Mouse (Mus musculus): ENCODE measurements at regions not wholly inside any gene's neighbourhood (a gene's known extent, or its start where the extent isn't known, plus 50 kb on each side); places are given as distances from the start of the nearest gene placed in this dataset.

DNA sequence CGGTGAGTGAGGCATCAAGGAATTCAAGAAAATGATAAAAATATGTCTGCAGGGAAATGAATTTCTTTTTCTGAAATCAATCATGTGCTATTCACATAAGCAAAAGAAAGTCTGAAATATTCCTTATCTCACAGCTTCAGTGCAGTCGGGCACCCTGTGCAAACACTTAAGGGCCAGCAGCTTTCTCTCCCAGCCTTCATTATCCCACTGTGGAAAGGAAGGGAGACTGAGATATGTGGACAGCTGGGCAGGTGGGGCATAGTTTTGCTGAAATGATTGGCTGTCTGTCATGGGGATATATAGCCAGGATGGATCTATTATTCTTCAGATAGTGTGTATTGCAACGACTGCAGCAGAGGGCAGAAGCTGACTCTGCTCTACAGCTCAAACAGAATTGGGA, 305.9 kb downstream of the Galc start:
- TF ChIP-seq HCFC1 (IDR thresholded peaks at IDR 0.05; ENCODE audit: borderline replicate concordance, insufficient read depth, low read length) = no peak
- TF ChIP-seq MAFK (IDR thresholded peaks at IDR 0.05; ENCODE audit: insufficient read depth, low read depth, low read length) = no peak
- TF ChIP-seq CHD2 (IDR thresholded peaks at IDR 0.05; ENCODE audit: low read depth, low read length) = no peak
- no peak for TF ChIP-seq ZC3H11A (IDR thresholded peaks at IDR 0.05; ENCODE audit: borderline replicate concordance, low read depth, low read length)
- no peak for TF ChIP-seq ZNF384 (IDR thresholded peaks at IDR 0.05; ENCODE audit: low read depth, low read length)
